Mouse (Mus musculus) spleen, adult 2 months (tissue): ENCODE measurements around the gene Fnip2.

Experiments
- CTCF ChIP-seq: fragments of 200-500 bp; IDR thresholded peaks from 2 replicates; pipeline ENCODE4 v1.5.1; 2011; ENCODE audit warnings: mild to moderate bottlenecking, inconsistent platforms; ENCODE audit not compliant: insufficient read depth, insufficient read length, insufficient replicate concordance; ENCODE audit errors: extremely low read depth
- POLR2A ChIP-seq: fragments of 200-500 bp; IDR thresholded peaks from 2 replicates; pipeline ENCODE4 v1.6.1; 2011; ENCODE audit warnings: low read depth, low read length, inconsistent platforms

- no peak for TF ChIP-seq CTCF
- no peak for TF ChIP-seq POLR2A
These were observed 1.7 kb upstream of the Fnip2 start for GRCm38 (mm10) chr3:79569351-79569681.
